Mouse (Mus musculus): Measurements from ENCODE around the gene Pttg1ip. TPM values are rescaled to one million over a fixed set of nuclear protein-coding genes. Genes with fewer than 3 reads are reported as not detected.
A peak's percentile ranks its signal among the peaks of the same experiment; 100 is the strongest.

Gene Pttg1ip
- total and polyA plus RNA-seq, 2 experiments from 2014 or later: 117 TPM

- Histone ChIP-seq H3K4me2 (ENCODE audit: low read depth, low read length) (no peak overlapping the region), H3K27me3 (ENCODE audit: control insufficient read depth, insufficient read depth, low read length) (no peaks in the 10 kb centered on the region), H3K36me3 (replicated peaks; ENCODE audit: control insufficient read depth, insufficient read depth, low read length) (no peaks in the 10 kb centered on the region), H3K4me1 (ENCODE audit: control insufficient read depth, insufficient read depth) (no peaks in the 10 kb centered on the region), H3K9ac (replicated peaks; ENCODE audit: low read depth, low read length) (no peak overlapping the region), H3K4me3 (ENCODE audit: low read depth, low read length) (no peak overlapping the region), H3K27ac (ENCODE audit: low read depth) (no peak overlapping the region), H3K9me3 (replicated peaks; ENCODE audit: control insufficient read depth, low read length) (no peaks in the 10 kb centered on the region)
- TF ChIP-seq EP300 (IDR thresholded peaks at IDR 0.05; ENCODE audit: low read depth) (no peak), CTCF (IDR thresholded peaks at IDR 0.05; ENCODE audit: low read depth) (no peak)
- ATAC-seq (ENCODE audit: insufficient read depth, low read depth) (no peak), DNase-seq (ENCODE audit: low spot score) (no peak)
- 82% methylated on average over 4 of the region's 4 CpGs for WGBS
These were observed 40.9 kb upstream of the Pttg1ip start for GRCm38 (mm10) chr10:77540576-77541102.

- Histone ChIP-seq H3K9me3 (replicated peaks; ENCODE audit: control insufficient read depth, low read length) (no peaks in the 10 kb centered on the region), H3K27me3 (ENCODE audit: control insufficient read depth, insufficient read depth, low read length) (no peaks in the 10 kb centered on the region), H3K36me3 (replicated peaks; ENCODE audit: control insufficient read depth, insufficient read depth, low read length) (no peaks in the 10 kb centered on the region), H3K4me3 (ENCODE audit: low read depth, low read length) (no peak overlapping the region), H3K27ac (ENCODE audit: low read depth) (no peak overlapping the region), H3K4me1 (ENCODE audit: control insufficient read depth, insufficient read depth) (no peaks in the 10 kb centered on the region), H3K4me2 (ENCODE audit: low read depth, low read length) (no peak overlapping the region), H3K9ac (replicated peaks; ENCODE audit: low read depth, low read length) (no peak overlapping the region)
- no peak for DNase-seq (ENCODE audit: low spot score)
- TF ChIP-seq CTCF (IDR thresholded peaks at IDR 0.05; ENCODE audit: low read depth) (no peak), EP300 (IDR thresholded peaks at IDR 0.05; ENCODE audit: low read depth) (no peak)
- 59% methylated on average over 10 of the region's 10 CpGs for WGBS
- no peak for ATAC-seq (ENCODE audit: insufficient read depth, low read depth)
These were observed 39.5 kb upstream of the Pttg1ip start for GRCm38 (mm10) chr10:77541864-77542666.

DNA sequence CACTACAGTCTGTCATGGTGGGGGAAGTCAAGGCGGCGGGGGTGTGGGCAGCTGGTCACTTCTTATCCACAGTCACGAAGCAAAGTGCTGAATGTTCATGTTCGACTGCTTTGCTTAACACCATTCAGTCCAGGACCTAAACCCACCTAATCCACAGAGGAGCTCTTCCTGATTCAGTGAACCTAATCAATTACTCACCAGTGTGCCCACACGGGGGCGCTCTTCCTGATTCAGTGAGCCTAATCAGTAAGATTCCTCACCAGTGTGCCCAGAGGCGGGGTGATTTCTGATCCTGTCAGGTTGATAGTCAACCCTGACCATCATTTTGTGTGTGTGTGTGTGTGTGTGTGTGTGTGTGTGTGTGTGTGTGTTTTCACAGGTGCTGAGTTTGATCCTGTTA, 38.3 kb upstream of the Pttg1ip start:
- TF ChIP-seq EP300 (IDR thresholded peaks at IDR 0.05; ENCODE audit: low read depth) (no peak), CTCF (IDR thresholded peaks at IDR 0.05; ENCODE audit: low read depth) (peak; percentile 29; the same call in 1 of the 2 replicates)
- Histone ChIP-seq H3K36me3 (replicated peaks; ENCODE audit: control insufficient read depth, insufficient read depth, low read length) (no peaks in the 10 kb centered on the region), H3K4me2 (ENCODE audit: low read depth, low read length) (no peak overlapping the region), H3K9ac (replicated peaks; ENCODE audit: low read depth, low read length) (no peak overlapping the region), H3K27me3 (ENCODE audit: control insufficient read depth, insufficient read depth, low read length) (no peaks in the 10 kb centered on the region), H3K9me3 (replicated peaks; ENCODE audit: control insufficient read depth, low read length) (no peaks in the 10 kb centered on the region), H3K27ac (ENCODE audit: low read depth) (no peak overlapping the region), H3K4me1 (ENCODE audit: control insufficient read depth, insufficient read depth) (no peaks in the 10 kb centered on the region), H3K4me3 (ENCODE audit: low read depth, low read length) (no peak overlapping the region)
- 48% methylated on average over 7 of the region's 7 CpGs for WGBS
- ATAC-seq (ENCODE audit: insufficient read depth, low read depth) (no peak), DNase-seq (ENCODE audit: low spot score) (no peak)

- TF ChIP-seq CTCF (IDR thresholded peaks at IDR 0.05; ENCODE audit: low read depth): no peak
- TF ChIP-seq EP300 (IDR thresholded peaks at IDR 0.05; ENCODE audit: low read depth): no peak
- DNase-seq (ENCODE audit: low spot score): no peak
- no peak overlapping the region for H3K27ac ChIP-seq (ENCODE audit: low read depth)
- H3K4me3 ChIP-seq (ENCODE audit: low read depth, low read length): no peak overlapping the region
- H3K27me3 ChIP-seq (ENCODE audit: control insufficient read depth, insufficient read depth, low read length): no peaks in the 10 kb centered on the region
- no peaks in the 10 kb centered on the region for H3K4me1 ChIP-seq (ENCODE audit: control insufficient read depth, insufficient read depth)
- H3K9ac ChIP-seq (replicated peaks; ENCODE audit: low read depth, low read length): no peak overlapping the region
- no peaks in the 10 kb centered on the region for H3K9me3 ChIP-seq (replicated peaks; ENCODE audit: control insufficient read depth, low read length)
- H3K36me3 ChIP-seq (replicated peaks; ENCODE audit: control insufficient read depth, insufficient read depth, low read length): no peaks in the 10 kb centered on the region
- WGBS: 68% methylated on average over 5 of the region's 5 CpGs
- no peak for ATAC-seq (ENCODE audit: insufficient read depth, low read depth)
- no peak overlapping the region for H3K4me2 ChIP-seq (ENCODE audit: low read depth, low read length)
These were observed 36.6 kb upstream of the Pttg1ip start for GRCm38 (mm10) chr10:77544916-77545315.

DNA sequence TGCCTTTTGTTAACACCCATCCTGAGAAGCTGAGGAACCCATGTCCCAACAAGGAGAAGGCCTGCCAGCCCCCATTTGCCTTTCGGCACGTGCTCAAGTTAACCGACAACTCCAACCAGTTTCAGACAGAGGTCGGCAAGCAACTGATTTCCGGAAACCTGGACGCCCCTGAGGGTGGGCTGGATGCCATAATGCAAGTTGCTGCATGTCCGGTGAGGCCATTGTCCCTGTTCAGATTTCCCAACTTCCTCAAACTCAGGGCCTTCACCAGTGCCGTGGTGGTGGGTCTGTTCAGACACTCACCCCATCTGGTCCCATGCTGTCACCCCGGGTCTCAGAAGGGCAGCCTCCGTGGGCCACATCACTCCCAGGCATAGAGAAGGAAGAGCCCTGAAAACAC, 32.9 kb upstream of the Pttg1ip start:
- H3K36me3 ChIP-seq (replicated peaks; ENCODE audit: control insufficient read depth, insufficient read depth, low read length): no peaks in the 10 kb centered on the region
- no peak overlapping the region for H3K9ac ChIP-seq (replicated peaks; ENCODE audit: low read depth, low read length)
- ATAC-seq (ENCODE audit: insufficient read depth, low read depth): no peak
- no peak overlapping the region for H3K27ac ChIP-seq (ENCODE audit: low read depth)
- H3K4me3 ChIP-seq (ENCODE audit: low read depth, low read length): no peak overlapping the region
- H3K4me2 ChIP-seq (ENCODE audit: low read depth, low read length): no peak overlapping the region
- DNase-seq (ENCODE audit: low spot score): no peak
- 73% methylated on average over 10 of the region's 10 CpGs for WGBS
- H3K9me3 ChIP-seq (replicated peaks; ENCODE audit: control insufficient read depth, low read length): no peaks in the 10 kb centered on the region
- H3K4me1 ChIP-seq (ENCODE audit: control insufficient read depth, insufficient read depth): no peaks in the 10 kb centered on the region
- TF ChIP-seq EP300 (IDR thresholded peaks at IDR 0.05; ENCODE audit: low read depth) (no peak), CTCF (IDR thresholded peaks at IDR 0.05; ENCODE audit: low read depth) (no peak)
- no peaks in the 10 kb centered on the region for H3K27me3 ChIP-seq (ENCODE audit: control insufficient read depth, insufficient read depth, low read length)
